In genomic region chr15:96287369-96287975, GRCm38 (mm10) we compare ENCODE assay signal across 7 mouse cellular contexts. TPM values are rescaled to one million over a fixed set of nuclear protein-coding genes. Genes with fewer than 3 reads are reported as not detected.
DNase-seq lines count a peak whose midpoint lies in the region; ATAC-seq and TF ChIP-seq lines count a peak whose summit lies in the region.

TSS of gene Arid2 (plus strand) at chr15:96287518.

- peak within 1 kb of the TSS; percentile 82 for H3K4me2 ChIP-seq in intestine, embryonic 15.5 days (replicated peaks)
- H3K4me2 ChIP-seq in limb, embryonic 11.5 days (ENCODE audit: low read depth, severe bottlenecking) = peak within 1 kb of the TSS; percentile 66
- H3K4me2 ChIP-seq in midbrain, embryonic 12.5 days (replicated peaks) = peak within 1 kb of the TSS; percentile 82

- DNase-seq in adrenal gland, adult (ENCODE audit: inconsistent age in 2 of 2, low spot score in 1 of 2) = peak; percentile 81 to 94
- DNase-seq in embryo, embryonic 11 days = peak; percentile 82
- DNase-seq in gastrocnemius, postnatal 4 days (ENCODE audit: low spot score in 2 of 2) = peak; percentile 55 to 76
- DNase-seq in limb, embryonic 11.5 days (ENCODE audit: low spot score) = peak; percentile 83
- peak in 1 of 2 experiments; percentile 57 for DNase-seq in spleen, adult 2 months (ENCODE audit: low read depth in 1 of 2, low spot score in 2 of 2)

- peak; percentile 53 for ATAC-seq in intestine, embryonic 15.5 days
- ATAC-seq in limb, embryonic 11.5 days (ENCODE audit: insufficient number of reproducible peaks, low FRiP score, low TSS enrichment, low read depth) = no peak
- ATAC-seq in midbrain, embryonic 12.5 days (ENCODE audit: low FRiP score, low read depth) = peak; percentile 2

- peak within 1 kb of the TSS; percentile 100 for H3K27ac ChIP-seq in intestine, embryonic 15.5 days
- H3K27ac ChIP-seq in limb, embryonic 11.5 days (replicated peaks; ENCODE audit: low read depth, low read length) = peak within 1 kb of the TSS; percentile 100
- peak within 1 kb of the TSS; percentile 100 for H3K27ac ChIP-seq in midbrain, embryonic 12.5 days (replicated peaks)
- peak within 1 kb of the TSS; percentile 100 for H3K27ac ChIP-seq in spleen, adult 2 months (ENCODE audit: insufficient read depth, low read length)

- peak within 1 kb of the TSS; percentile 84 for H3K4me3 ChIP-seq in intestine, embryonic 15.5 days (replicated peaks)
- peak within 1 kb of the TSS; percentile 96 for H3K4me3 ChIP-seq in limb, embryonic 11.5 days (ENCODE audit: low read depth, low read length)
- peak within 1 kb of the TSS; percentile 94 for H3K4me3 ChIP-seq in midbrain, embryonic 12.5 days
- peak within 1 kb of the TSS; percentile 98 for H3K4me3 ChIP-seq in spleen, adult 2 months (ENCODE audit: extremely low read depth, insufficient read depth, insufficient read length)

- H3K36me3 ChIP-seq in intestine, embryonic 15.5 days = no peaks in the 10 kb centered on the region
- no peaks in the 10 kb centered on the region for H3K36me3 ChIP-seq in limb, embryonic 11.5 days (ENCODE audit: control insufficient read depth, insufficient read depth, low read length)
- no peaks in the 10 kb centered on the region for H3K36me3 ChIP-seq in midbrain, embryonic 12.5 days
- H3K36me3 ChIP-seq in spleen, adult 2 months (ENCODE audit: control insufficient read depth, insufficient read depth, low read length) = no peaks in the 10 kb centered on the region

- H3K4me1 ChIP-seq in intestine, embryonic 15.5 days (replicated peaks) = peaks cover 14% of the 10 kb centered on the region
- peaks cover 7% of the 10 kb centered on the region; the same call in 1 of the 2 replicates for H3K4me1 ChIP-seq in limb, embryonic 11.5 days (ENCODE audit: control insufficient read depth, insufficient read depth, low read length)
- peaks cover 19% of the 10 kb centered on the region for H3K4me1 ChIP-seq in midbrain, embryonic 12.5 days
- H3K4me1 ChIP-seq in spleen, adult 2 months (ENCODE audit: control insufficient read depth, insufficient read depth, insufficient read length) = no peaks in the 10 kb centered on the region; the same call in none of the 2 replicates

- H3K9me3 ChIP-seq in intestine, embryonic 15.5 days = no peaks in the 10 kb centered on the region
- H3K9me3 ChIP-seq in limb, embryonic 11.5 days (ENCODE audit: control insufficient read depth, low read length) = no peaks in the 10 kb centered on the region
- H3K9me3 ChIP-seq in midbrain, embryonic 12.5 days = no peaks in the 10 kb centered on the region

- under 1% methylated on average over 58 of the region's 67 CpGs for WGBS in intestine, embryonic 15.5 days
- WGBS in limb, embryonic 11.5 days = under 1% methylated on average over 52 of the region's 67 CpGs
- under 1% methylated on average over 39 of the region's 67 CpGs for WGBS in midbrain, embryonic 12.5 days
- 3% methylated on average over 51 of the region's 67 CpGs for whole genome bisulfite sequencing in spleen, adult 2 months

- peak within 1 kb of the TSS; percentile 97 for H3K9ac ChIP-seq in intestine, embryonic 15.5 days
- H3K9ac ChIP-seq in limb, embryonic 11.5 days (ENCODE audit: low read length) = peak within 1 kb of the TSS; percentile 100
- H3K9ac ChIP-seq in midbrain, embryonic 12.5 days (replicated peaks) = peak within 1 kb of the TSS; percentile 100

- TF ChIP-seq POLR2A in spleen, adult 2 months (IDR thresholded peaks at IDR 0.05; ENCODE audit: low read depth, low read length) = no peak

- TF ChIP-seq CTCF in spleen, adult 2 months (IDR thresholded peaks at IDR 0.05; ENCODE audit: extremely low read depth, insufficient read depth, insufficient read length, insufficient replicate concordance) = no peak

- H3K27me3 ChIP-seq in intestine, embryonic 15.5 days (replicated peaks) = no peaks in the 10 kb centered on the region
- no peaks in the 10 kb centered on the region for H3K27me3 ChIP-seq in limb, embryonic 11.5 days (ENCODE audit: control insufficient read depth, insufficient read depth, low read length)
- no peaks in the 10 kb centered on the region for H3K27me3 ChIP-seq in midbrain, embryonic 12.5 days
- no peaks in the 10 kb centered on the region for H3K27me3 ChIP-seq in spleen, adult 2 months (ENCODE audit: control insufficient read depth, insufficient read depth, low read length)

RNA-seq across cellular contexts. Expression of gene Arid2, which starts in this region (rescaled TPM):
- total RNA-seq in gastrocnemius, postnatal 4 days (2021) = 10 to 100 TPM; 46.0 to 50.8 TPM
- 16.0 and 16.8 TPM in 2 replicates for polyA plus RNA-seq in intestine, embryonic 15.5 days (2015; fragmentation: Nextera tagmentation; extraction: Ambion mirVana)
- 41.9 and 45.0 TPM in 2 replicates for polyA plus RNA-seq in limb, embryonic 11.5 days (2014; fragmentation: Nextera tagmentation; extraction: Ambion mirVana)
- 35.1 and 37.5 TPM in 2 replicates for polyA plus RNA-seq in midbrain, embryonic 12.5 days (2016; fragmentation: Nextera tagmentation; extraction: Ambion mirVana)
- 12.1 and 14.1 TPM in 2 replicates for polyA plus RNA-seq in spleen, adult 2 months (2012; rRNA removed)
